12 mouse cellular contexts compared by ENCODE assay signal in the genomic region with DNA sequence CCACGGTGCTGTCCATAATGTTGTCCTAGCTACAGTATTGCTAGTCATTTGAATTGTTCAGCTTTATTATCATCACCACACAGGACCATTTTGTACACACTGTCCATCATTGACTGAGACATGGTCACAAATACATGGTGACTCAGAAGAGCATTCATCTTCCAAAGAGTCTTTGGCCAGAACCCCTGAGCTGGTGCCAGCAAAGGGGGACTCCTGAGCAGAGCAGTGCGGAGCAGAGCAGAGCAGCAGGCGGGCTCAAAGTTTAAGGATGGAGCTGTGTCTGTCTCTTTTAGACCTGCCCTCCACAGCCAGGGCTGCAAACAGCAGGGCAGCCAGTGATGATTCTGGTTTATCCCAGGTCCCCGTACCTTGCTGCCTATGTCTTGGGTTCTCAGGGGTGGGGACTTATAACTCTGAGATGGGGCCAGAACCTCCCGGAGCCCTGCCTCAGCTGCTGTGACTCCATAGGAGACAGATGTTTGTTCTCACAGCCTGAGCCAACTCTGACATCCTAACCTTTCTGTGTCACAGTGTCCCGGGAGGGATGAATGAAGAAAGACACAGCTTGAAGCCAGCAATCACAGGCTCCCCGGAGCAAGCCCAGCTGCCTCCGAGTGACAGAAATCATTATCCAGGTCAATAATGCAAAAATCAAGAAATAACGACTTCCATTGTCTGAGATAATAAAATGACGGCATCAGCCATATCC. TPM values are rescaled to one million over a fixed set of nuclear protein-coding genes. Genes with fewer than 3 reads are reported as not detected.
A peak's percentile ranks its signal among the peaks of the same experiment; 100 is the strongest.
DNase-seq lines count a peak whose midpoint lies in the region; ATAC-seq lines count a peak whose summit lies in the region.
"Had no signal": no experiment of that assay in that cellular context is flagged by ENCODE, and none has a peak within 500 bp of the region (broad histone marks: within the 10 kb centered on the region; RNA-seq: fewer than 3 reads in every experiment).

No protein-coding gene starts in this region.

- H3K4me1 ChIP-seq in hindbrain, embryonic 13.5 days (replicated peaks): peaks cover 10% of the 10 kb centered on the region
- H3K4me1 ChIP-seq in midbrain, embryonic 14.5 days (ENCODE audit: control insufficient read depth, insufficient read depth, low read length): no peaks in the 10 kb centered on the region
- H3K4me1 ChIP-seq: liver, embryonic 13.5 days had no signal

- H3K36me3 ChIP-seq in hindbrain, embryonic 13.5 days: no peaks in the 10 kb centered on the region
- no peaks in the 10 kb centered on the region for H3K36me3 ChIP-seq in midbrain, embryonic 14.5 days (ENCODE audit: control insufficient read depth, insufficient read depth, low read length)
- H3K36me3 ChIP-seq: embryonic facial prominence, embryonic 10.5 days; liver, embryonic 13.5 days had no signal

- no peaks in the 10 kb centered on the region for H3K9me3 ChIP-seq in hindbrain, embryonic 13.5 days
- no peaks in the 10 kb centered on the region for H3K9me3 ChIP-seq in midbrain, embryonic 14.5 days (ENCODE audit: control insufficient read depth, low read length)
- H3K9me3 ChIP-seq: liver, embryonic 13.5 days had no signal

- no peak overlapping the region for H3K4me2 ChIP-seq in hindbrain, embryonic 13.5 days
- no peak overlapping the region for H3K4me2 ChIP-seq in midbrain, embryonic 14.5 days (ENCODE audit: low read length)
- H3K4me2 ChIP-seq: liver, embryonic 13.5 days had no signal

- intact Hi-C loops in left cerebral cortex, postnatal 25 days (cut with DNase I): no loop called here

- H3K4me3 ChIP-seq in hindbrain, embryonic 13.5 days: no peak overlapping the region
- no peak overlapping the region for H3K4me3 ChIP-seq in midbrain, embryonic 14.5 days (replicated peaks; ENCODE audit: low read depth, low read length)
- H3K4me3 ChIP-seq: embryonic facial prominence, embryonic 10.5 days; gastrocnemius, adult 2 months; liver, embryonic 13.5 days had no signal

- 0 out of 2 replicates have a peak overlapping the region, but pooled peaks have one; percentile 14 for H3K9ac ChIP-seq in hindbrain, embryonic 13.5 days
- no peak overlapping the region for H3K9ac ChIP-seq in midbrain, embryonic 14.5 days (replicated peaks; ENCODE audit: low read length)
- H3K9ac ChIP-seq: liver, embryonic 13.5 days had no signal

- whole genome bisulfite sequencing in hindbrain, embryonic 13.5 days: 28% methylated on average over 10 of the region's 10 CpGs
- 41% methylated on average over 10 of the region's 10 CpGs for WGBS in midbrain, embryonic 14.5 days

- no peak for ATAC-seq in hindbrain, embryonic 13.5 days (ENCODE audit: low FRiP score)
- ATAC-seq in midbrain, embryonic 14.5 days (ENCODE audit: low FRiP score, low TSS enrichment): no peak

- H3K27ac ChIP-seq in hindbrain, embryonic 13.5 days: 0 out of 2 replicates have a peak overlapping the region, but pooled peaks have one; percentile 2
- peak overlapping the region; percentile 32; the same call in 1 of the 2 replicates for H3K27ac ChIP-seq in midbrain, embryonic 14.5 days (replicated peaks; ENCODE audit: low read depth, low read length)
- H3K27ac ChIP-seq: embryonic facial prominence, embryonic 10.5 days; gastrocnemius, adult 2 months; liver, embryonic 13.5 days had no signal

- H3K27me3 ChIP-seq in hindbrain, embryonic 13.5 days: no peaks in the 10 kb centered on the region; the same call in 1 of the 2 replicates
- no peaks in the 10 kb centered on the region for H3K27me3 ChIP-seq in midbrain, embryonic 14.5 days (ENCODE audit: control insufficient read depth, insufficient read depth, low read length)
- H3K27me3 ChIP-seq: liver, embryonic 13.5 days had no signal

- DNase-seq in kidney, adult 11 months: peak; percentile 3
- no peak for DNase-seq in kidney, adult 18-20 months
- DNase-seq in heart, adult 9 months (ENCODE audit: low spot score in 2 of 2): peak; percentile 27 to 39
- peak; percentile 22 for DNase-seq in midbrain, embryonic 14.5 days
- no peak for DNase-seq in thymus, postnatal 25 days
- DNase-seq in left cerebral cortex, postnatal 25 days (ENCODE audit: low spot score in 2 of 2): no peak
- DNase-seq: gastrocnemius, adult 2 months; liver, embryonic 13.5 days; spleen, adult 18-20 months had no signal

RNA-seq across cellular contexts. Expression of a gene that starts 9.7 kb away (rescaled TPM):
- polyA plus RNA-seq in hindbrain, embryonic 13.5 days (2015; fragmentation: Nextera tagmentation; extraction: Ambion mirVana): 10.3 and 11.0 TPM in 2 replicates
- polyA plus RNA-seq in midbrain, embryonic 14.5 days (2014; fragmentation: Nextera tagmentation; extraction: Ambion mirVana): 12.8 and 13.8 TPM in 2 replicates
- 100 to 1,000 TPM; 210 to 228 TPM for total RNA-seq in left cerebral cortex, postnatal 25 days (2021)
- total RNA-seq: MEL had no signal

Comparison
In these comparisons a context has a peak if more than half of its experiments do, and no peak if none do; other contexts are left out.
1. DNase-seq: peak in kidney, adult 11 months (single experiment), heart, adult 9 months (2 of 2) and midbrain, embryonic 14.5 days (single experiment); none in kidney, adult 18-20 months (single experiment), thymus, postnatal 25 days (single experiment) and left cerebral cortex, postnatal 25 days (0 of 2).